Mouse (Mus musculus): ENCODE data around the gene Lss. TPM values are rescaled to one million over a fixed set of nuclear protein-coding genes. Genes with fewer than 3 reads are reported as not detected.

Gene Lss
- polyA plus RNA-seq, 1 experiment from 2014 or later = 60.3 TPM

DNA sequence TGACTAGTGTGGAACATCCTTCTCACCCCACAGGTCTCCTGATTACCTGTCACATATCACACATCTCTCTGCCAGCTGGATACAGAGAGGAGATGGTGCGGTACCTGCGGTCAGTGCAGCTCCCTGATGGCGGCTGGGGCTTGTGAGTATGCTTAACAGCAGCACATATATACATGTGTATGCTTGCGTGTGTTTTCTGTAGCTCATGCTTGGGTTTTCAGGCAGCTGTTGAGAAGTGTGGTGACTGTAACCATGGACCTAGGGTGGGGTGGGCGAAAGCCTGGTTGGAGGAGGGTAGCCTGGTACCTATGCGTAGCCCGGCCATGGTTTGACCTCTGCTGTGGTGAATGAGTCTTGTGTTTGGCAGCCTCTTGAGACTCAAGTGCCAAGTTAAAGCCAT is 4.1 kb downstream of the Lss start:
- H3K4me2 ChIP-seq (replicated peaks) = no peak overlapping the region
- H3K27me3 ChIP-seq = no peaks in the 10 kb centered on the region
- H3K27ac ChIP-seq = no peak overlapping the region
- H3K4me3 ChIP-seq = no peak overlapping the region
- no peak for ATAC-seq (ENCODE audit: low FRiP score)
- peaks cover 66% of the 10 kb centered on the region for H3K36me3 ChIP-seq
- H3K9me3 ChIP-seq (replicated peaks) = no peaks in the 10 kb centered on the region
- WGBS = 92% methylated on average over 7 of the region's 7 CpGs
- no peak overlapping the region for H3K9ac ChIP-seq
- peaks cover 26% of the 10 kb centered on the region for H3K4me1 ChIP-seq

DNA sequence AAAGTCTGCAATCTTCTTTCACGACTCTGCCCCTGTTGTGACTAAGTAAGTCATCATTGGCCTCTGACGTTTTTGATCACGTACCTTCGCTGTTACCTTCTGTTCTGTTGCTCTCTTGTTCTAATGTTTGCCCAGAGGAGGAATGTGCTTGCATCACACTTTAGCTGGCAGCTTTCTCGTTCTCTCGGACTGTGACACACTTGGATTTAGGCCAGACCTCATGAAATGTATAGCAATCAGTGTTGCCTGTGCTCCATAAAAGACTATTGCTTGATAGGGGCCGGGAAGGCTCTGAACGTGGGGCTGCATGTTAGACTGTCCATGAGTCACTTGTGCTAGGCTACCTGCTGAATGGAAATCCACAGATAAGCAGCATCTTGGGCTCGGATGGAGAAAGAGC is 6.2 kb downstream of the Lss start:
- ATAC-seq (ENCODE audit: low FRiP score) = no peak
- Histone ChIP-seq H3K27me3 (no peaks in the 10 kb centered on the region), H3K4me1 (peaks cover 13% of the 10 kb centered on the region), H3K4me3 (no peak overlapping the region), H3K27ac (no peak overlapping the region), H3K4me2 (replicated peaks) (no peak overlapping the region), H3K9ac (no peak overlapping the region), H3K36me3 (peaks cover 87% of the 10 kb centered on the region), H3K9me3 (replicated peaks) (no peaks in the 10 kb centered on the region)
- 84% methylated on average over 9 of the region's 9 CpGs for WGBS

DNA sequence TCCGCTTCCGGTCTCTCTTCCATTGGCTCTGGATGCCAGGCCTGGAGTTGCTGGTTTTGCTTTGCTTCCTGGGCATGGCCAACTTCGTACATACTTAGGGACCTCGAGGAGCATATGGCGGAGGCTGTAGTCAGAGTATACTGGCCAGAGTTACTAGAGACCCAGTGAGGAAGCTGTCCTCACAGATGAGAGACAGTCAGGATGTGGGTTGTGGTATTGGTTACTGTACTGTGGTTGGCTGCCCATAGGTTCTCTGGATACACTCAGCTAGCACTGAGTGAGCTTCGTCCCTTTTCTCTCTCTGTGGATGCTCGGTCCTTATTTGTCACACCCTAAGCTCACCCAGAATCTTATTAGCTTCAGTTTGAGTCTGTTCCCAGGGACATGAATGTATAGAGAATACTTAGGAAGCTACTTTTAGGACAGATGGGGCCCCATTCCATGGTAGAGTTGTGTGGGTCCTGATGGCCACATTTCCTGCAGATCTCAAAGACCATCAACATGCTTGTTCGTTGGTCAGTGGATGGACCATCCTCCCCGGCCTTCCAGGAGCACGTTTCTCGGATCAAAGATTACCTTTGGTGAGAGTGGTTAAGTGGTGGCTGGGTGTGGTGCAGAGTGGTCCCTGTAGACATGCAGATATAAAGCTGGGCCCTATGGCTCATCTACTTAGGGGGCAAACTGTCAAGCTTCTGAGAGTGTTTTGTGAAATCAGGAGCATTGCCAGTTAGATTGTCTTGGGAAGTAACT is 10.1 kb downstream of the Lss start:
- Histone ChIP-seq H3K4me1 (no peaks in the 10 kb centered on the region), H3K36me3 (peaks cover 96% of the 10 kb centered on the region), H3K9ac (no peak overlapping the region), H3K27me3 (no peaks in the 10 kb centered on the region), H3K4me3 (no peak overlapping the region), H3K27ac (no peak overlapping the region), H3K4me2 (replicated peaks) (no peak overlapping the region), H3K9me3 (replicated peaks) (no peaks in the 10 kb centered on the region)
- WGBS = 95% methylated on average over 11 of the region's 11 CpGs
- no peak for ATAC-seq (ENCODE audit: low FRiP score)

DNA sequence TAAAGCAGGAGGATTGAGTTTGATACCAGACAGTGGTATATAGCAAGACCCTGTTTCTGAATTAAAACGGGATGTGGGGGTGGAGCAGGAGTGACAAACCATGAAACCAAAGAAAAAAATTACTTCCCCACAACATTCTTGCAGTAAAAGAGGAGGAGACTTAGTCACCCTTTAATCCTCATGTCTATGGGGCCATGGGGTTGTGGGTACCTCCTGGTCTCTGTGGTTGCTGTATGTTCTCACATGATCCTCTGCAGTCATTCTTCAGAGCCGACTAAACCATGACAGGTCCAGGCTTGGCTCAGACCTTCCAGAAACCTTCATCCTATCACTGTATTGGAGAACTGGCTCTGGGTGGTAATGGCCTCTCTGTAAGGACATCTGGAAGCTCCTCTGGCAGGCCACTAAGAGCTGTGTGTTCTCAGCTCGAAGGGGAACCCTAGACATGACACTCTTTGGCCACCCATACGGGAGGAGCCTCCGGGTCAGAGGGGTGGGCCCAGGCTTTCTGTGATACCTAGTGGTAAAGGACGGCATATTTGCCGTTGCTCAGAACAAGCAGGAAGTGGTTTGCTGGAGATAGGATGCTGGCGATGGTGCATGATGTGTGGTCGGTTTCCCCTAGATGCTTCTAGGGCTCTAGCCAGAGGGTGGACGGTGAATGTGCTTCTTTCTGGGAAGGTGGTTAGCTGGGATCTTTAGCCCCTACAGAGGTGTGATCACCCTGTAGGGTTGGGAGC is 11.4 kb downstream of the Lss start:
- H3K9ac ChIP-seq = no peak overlapping the region
- peaks cover 97% of the 10 kb centered on the region for H3K36me3 ChIP-seq
- WGBS = 91% methylated on average over 10 of the region's 10 CpGs
- H3K4me2 ChIP-seq (replicated peaks) = no peak overlapping the region
- H3K27me3 ChIP-seq = no peaks in the 10 kb centered on the region
- no peak overlapping the region for H3K4me3 ChIP-seq
- no peak for ATAC-seq (ENCODE audit: low FRiP score)
- no peaks in the 10 kb centered on the region for H3K4me1 ChIP-seq
- H3K27ac ChIP-seq = no peak overlapping the region
- H3K9me3 ChIP-seq (replicated peaks) = no peaks in the 10 kb centered on the region

DNA sequence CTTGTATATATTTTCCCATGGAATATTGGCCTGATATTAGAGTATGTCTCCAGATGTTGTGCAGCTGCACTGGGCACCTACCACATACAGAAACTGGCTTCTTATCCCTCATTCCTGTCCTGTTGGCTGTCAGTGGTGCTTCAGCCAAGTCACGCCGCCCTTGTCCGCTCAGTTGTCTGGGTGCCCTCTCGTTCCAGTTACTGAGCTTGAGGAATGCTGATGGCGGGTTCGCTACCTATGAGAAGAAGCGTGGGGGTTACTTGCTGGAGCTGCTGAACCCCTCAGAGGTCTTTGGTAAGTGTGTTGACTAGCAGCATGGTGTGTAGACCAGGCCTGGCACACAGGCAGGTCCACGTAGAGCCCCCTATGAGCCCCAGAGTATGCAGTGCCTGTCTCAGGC is 15.2 kb downstream of the Lss start:
- Histone ChIP-seq H3K9ac (no peak overlapping the region), H3K4me3 (no peak overlapping the region), H3K4me2 (replicated peaks) (no peak overlapping the region), H3K27me3 (no peaks in the 10 kb centered on the region), H3K4me1 (no peaks in the 10 kb centered on the region), H3K36me3 (peaks cover 100% of the 10 kb centered on the region), H3K9me3 (replicated peaks) (no peaks in the 10 kb centered on the region), H3K27ac (no peak overlapping the region)
- 90% methylated on average over 8 of the region's 8 CpGs for WGBS
- no peak for ATAC-seq (ENCODE audit: low FRiP score)

DNA sequence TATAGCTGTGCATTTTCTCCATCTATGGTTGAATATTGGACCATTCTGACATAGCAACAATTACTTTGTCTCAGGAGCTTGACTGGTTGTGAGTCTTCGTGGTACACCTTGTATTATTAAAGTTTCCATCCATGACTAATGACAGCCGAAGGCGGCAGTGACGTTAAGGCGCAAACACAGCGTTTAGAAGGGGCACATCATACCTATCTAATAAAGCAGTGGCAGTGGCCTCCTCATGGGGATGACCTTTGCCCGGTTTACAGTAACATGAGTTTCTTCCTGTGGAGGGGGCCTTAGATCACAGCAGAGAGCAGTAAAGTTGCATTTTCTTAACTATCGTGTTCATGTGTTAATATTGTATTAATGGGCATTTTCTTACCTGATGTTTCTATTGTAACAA is 16.8 kb downstream of the Lss start:
- no peak overlapping the region for H3K4me2 ChIP-seq (replicated peaks)
- H3K9ac ChIP-seq = no peak overlapping the region
- H3K4me1 ChIP-seq = no peaks in the 10 kb centered on the region
- no peaks in the 10 kb centered on the region for H3K27me3 ChIP-seq
- H3K36me3 ChIP-seq = peaks cover 100% of the 10 kb centered on the region
- no peaks in the 10 kb centered on the region for H3K9me3 ChIP-seq (replicated peaks)
- no peak overlapping the region for H3K27ac ChIP-seq
- no peak for ATAC-seq (ENCODE audit: low FRiP score)
- WGBS = 94% methylated on average over 8 of the region's 8 CpGs
- H3K4me3 ChIP-seq = no peak overlapping the region

DNA sequence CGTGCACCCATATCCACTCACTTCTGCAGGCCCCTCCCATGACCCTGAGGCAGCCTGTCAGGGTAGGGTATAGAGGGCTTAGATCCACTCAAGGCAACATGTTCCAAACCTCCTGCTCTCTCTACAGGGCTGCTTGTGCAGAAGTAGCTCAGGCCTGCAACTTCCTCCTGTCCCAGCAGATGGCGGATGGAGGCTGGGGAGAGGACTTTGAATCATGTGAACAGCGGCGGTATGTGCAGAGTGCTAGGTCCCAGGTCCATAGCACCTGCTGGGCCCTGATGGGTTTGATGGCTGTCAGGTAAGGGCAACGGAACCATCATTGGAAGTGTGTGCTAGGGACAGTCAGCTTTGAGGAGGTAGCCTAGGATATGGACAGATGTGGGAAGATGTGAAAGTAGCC is 19.1 kb downstream of the Lss start:
- Histone ChIP-seq H3K36me3 (peaks cover 97% of the 10 kb centered on the region), H3K9me3 (replicated peaks) (no peaks in the 10 kb centered on the region), H3K4me3 (no peak overlapping the region), H3K27me3 (no peaks in the 10 kb centered on the region), H3K4me2 (replicated peaks) (no peak overlapping the region), H3K27ac (no peak overlapping the region), H3K4me1 (no peaks in the 10 kb centered on the region), H3K9ac (no peak overlapping the region)
- 87% methylated on average over 5 of the region's 5 CpGs for WGBS
- ATAC-seq (ENCODE audit: low FRiP score) = no peak

DNA sequence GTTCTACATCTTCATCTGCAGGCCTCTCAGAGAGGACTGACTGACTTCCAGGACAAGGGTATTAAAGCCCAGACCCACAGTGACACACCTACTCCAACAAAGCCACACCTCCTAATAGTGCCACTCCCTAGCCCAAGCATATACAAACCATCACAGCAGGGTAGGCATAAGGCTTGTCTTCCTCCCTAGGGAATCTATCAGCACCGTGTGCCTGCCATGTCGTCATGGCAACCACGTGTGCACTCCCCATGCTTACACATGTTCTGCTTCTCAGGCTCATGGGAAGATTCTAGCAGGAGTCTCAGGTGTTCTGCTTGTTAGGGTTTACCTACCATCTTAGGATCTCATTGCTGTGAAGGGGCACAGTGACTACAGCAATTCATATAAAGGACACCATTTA is 20.2 kb downstream of the Lss start:
- H3K4me1 ChIP-seq = no peaks in the 10 kb centered on the region
- H3K9me3 ChIP-seq (replicated peaks) = no peaks in the 10 kb centered on the region
- no peak overlapping the region for H3K4me2 ChIP-seq (replicated peaks)
- 74% methylated on average over 3 of the region's 3 CpGs for WGBS
- no peak overlapping the region for H3K9ac ChIP-seq
- no peak overlapping the region for H3K27ac ChIP-seq
- H3K36me3 ChIP-seq = peaks cover 86% of the 10 kb centered on the region
- no peaks in the 10 kb centered on the region for H3K27me3 ChIP-seq
- no peak overlapping the region for H3K4me3 ChIP-seq
- no peak for ATAC-seq (ENCODE audit: low FRiP score)

DNA sequence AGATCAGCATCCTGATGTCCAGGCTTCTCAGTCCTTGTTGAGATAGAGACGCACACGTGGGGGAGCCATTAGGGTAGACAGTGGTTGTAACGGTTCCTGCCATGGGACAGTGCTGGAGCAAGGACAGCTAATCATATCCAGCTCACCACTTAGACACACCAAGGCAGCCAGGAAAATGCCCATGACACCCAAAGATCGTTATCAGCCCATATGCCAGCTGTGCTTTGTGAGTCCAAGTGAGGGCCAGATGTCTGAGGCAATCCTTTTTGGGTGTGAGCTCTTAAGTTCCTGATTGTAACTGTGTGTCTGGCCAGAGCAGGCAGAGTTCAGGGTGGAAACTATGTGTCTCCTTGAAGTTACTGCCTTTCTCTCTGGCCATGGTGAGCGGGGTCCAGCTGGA is 22.7 kb downstream of the Lss start:
- Histone ChIP-seq H3K4me3 (no peak overlapping the region), H3K9ac (no peak overlapping the region), H3K4me2 (replicated peaks) (no peak overlapping the region), H3K36me3 (peaks cover 61% of the 10 kb centered on the region), H3K4me1 (no peaks in the 10 kb centered on the region), H3K27me3 (no peaks in the 10 kb centered on the region), H3K9me3 (replicated peaks) (no peaks in the 10 kb centered on the region), H3K27ac (no peak overlapping the region)
- no peak for ATAC-seq (ENCODE audit: low FRiP score)
- WGBS = 92% methylated on average over 5 of the region's 5 CpGs

DNA sequence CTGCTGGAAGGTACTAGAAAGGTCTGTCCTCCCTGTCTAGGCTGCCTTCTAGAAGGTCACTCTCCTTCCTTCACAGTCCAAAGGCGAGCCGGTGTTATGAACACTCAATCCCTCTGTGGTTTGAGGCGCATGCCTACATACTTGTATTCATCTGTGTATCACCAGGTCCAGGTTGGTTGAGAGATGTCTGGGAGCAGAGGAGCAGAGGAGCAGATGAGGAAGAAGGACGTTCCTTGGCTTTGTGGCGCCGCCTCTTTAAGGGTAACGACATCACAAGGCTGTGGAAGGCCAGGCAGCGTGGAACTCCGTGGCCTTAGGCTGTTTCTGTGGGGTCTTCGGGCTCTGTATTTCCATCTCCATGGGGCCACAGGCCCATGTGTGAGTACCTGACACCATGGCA is 30.6 kb downstream of the Lss start, which contains the start of gene Spatc1l:
TSS of gene Spatc1l (plus strand) at position 301 of the 400 bp plus-strand sequence.
- Histone ChIP-seq H3K4me3 (no peak within 1 kb of the TSS), H3K36me3 (no peaks in the 10 kb centered on the region), H3K27me3 (no peaks in the 10 kb centered on the region), H3K27ac (no peak within 1 kb of the TSS), H3K9me3 (replicated peaks) (no peaks in the 10 kb centered on the region), H3K4me1 (no peaks in the 10 kb centered on the region), H3K4me2 (replicated peaks) (no peak within 1 kb of the TSS), H3K9ac (no peak within 1 kb of the TSS)
- ATAC-seq (ENCODE audit: low FRiP score) = no peak
- 93% methylated on average over 10 of the region's 10 CpGs for WGBS

DNA sequence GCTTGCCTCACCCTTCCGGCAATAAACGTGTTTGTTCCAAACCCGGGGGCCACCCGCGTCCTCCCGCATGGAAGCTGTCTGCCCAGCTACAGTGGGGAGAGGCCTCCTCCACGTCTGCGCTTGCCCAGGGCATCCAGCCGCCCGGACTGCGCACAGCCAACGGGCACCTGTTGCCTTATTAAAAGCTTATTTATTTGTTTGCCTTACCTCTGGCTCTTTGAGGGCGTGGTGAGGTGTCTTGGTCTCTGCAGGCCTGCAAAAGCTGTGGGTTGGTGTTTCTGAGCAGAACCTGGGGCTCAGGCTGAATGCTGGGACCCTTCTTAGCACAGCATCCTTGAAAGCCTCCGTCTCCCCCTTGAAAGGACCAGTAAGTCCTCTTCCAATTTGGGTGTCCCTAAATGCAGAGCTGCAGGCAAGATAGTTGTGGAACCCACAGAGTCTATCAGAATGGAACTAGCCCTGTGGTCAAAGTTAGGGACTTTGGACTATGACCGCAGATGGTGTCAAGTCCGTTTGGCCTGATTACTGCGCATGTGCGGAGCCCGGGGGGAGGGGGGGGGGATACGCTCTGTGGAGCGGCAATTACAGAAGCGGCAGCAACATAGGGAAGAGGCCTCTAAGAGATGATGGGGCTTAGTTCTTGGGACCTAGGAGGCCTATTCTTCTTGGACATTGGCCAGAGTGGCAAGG is 38.8 kb downstream of the Lss start:
- no peak for ATAC-seq (ENCODE audit: low FRiP score)
- 93% methylated on average over 22 of the region's 22 CpGs for WGBS
- Histone ChIP-seq H3K4me2 (replicated peaks) (no peak overlapping the region), H3K27me3 (no peaks in the 10 kb centered on the region), H3K9me3 (replicated peaks) (no peaks in the 10 kb centered on the region; the same call in 1 of the 2 replicates), H3K9ac (no peak overlapping the region), H3K27ac (no peak overlapping the region), H3K36me3 (no peaks in the 10 kb centered on the region), H3K4me1 (no peaks in the 10 kb centered on the region), H3K4me3 (no peak overlapping the region)

DNA sequence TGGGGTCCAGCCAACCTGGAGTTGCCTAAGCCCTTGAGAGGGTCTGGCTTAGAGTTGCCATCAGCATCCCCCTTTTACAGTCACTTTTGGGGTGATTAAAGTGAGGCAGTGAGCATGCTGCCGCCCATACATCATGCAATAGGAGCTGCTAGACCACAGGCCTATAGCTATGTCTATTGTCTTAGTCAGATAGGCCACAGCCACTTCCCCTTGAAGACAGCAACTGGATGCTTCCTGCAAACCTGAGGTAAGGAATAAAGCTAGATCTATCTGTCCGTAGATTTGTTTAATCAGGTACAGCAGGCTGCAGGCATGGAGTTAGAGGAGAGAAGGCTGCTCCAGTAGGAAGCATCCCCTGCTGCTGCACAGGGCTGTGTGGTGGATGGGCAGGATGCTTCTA is 39.7 kb downstream of the Lss start:
- Histone ChIP-seq H3K9ac (no peak overlapping the region), H3K4me1 (no peaks in the 10 kb centered on the region), H3K36me3 (no peaks in the 10 kb centered on the region), H3K9me3 (replicated peaks) (no peaks in the 10 kb centered on the region; the same call in 1 of the 2 replicates), H3K4me3 (no peak overlapping the region), H3K27ac (no peak overlapping the region), H3K4me2 (replicated peaks) (no peak overlapping the region), H3K27me3 (no peaks in the 10 kb centered on the region)
- 82% methylated on average over 2 of the region's 2 CpGs for WGBS
- ATAC-seq (ENCODE audit: low FRiP score) = no peak

All from hindbrain, embryonic 12.5 days (tissue).